Mouse (Mus musculus): ENCODE data around the gene Jam2. TPM values are rescaled to one million over a fixed set of nuclear protein-coding genes. Genes with fewer than 3 reads are reported as not detected.

Gene Jam2
- polyA plus RNA-seq (2014; fragmentation: Illumina TruSeq; extraction: RNeasy Lipid Tissue Mini Kit (QIAGEN cat#74804); ENCODE audit: low read depth, low replicate concordance): 10.0 TPM

GRCm38 (mm10) chr16:84774003-84774703, at the start of gene Jam2:
TSS of gene Jam2 (plus strand) at chr16:84774123.

GRCm38 (mm10) chr16:84735166-84736105, 38.5 kb upstream of the Jam2 start, which contains the start of gene Mrpl39:
TSS of gene Mrpl39 (minus strand) at chr16:84735742.

GRCm38 (mm10) chr16:84834745-84835440, 61.0 kb downstream of the Jam2 start, which contains the start of gene Gabpa:
TSS of gene Gabpa (plus strand) at chr16:84834925.

GRCm38 (mm10) chr16:84835441-84835822, 61.5 kb downstream of the Jam2 start, which contains the start of gene Atp5j:
TSS of gene Atp5j (minus strand) at chr16:84835625.

Other genes with a start within 250 kb of the Jam2 start
- 34.6 TPM for gene Mrpl39, start 38.4 kb upstream of the Jam2 start, polyA plus RNA-seq (2014; fragmentation: Illumina TruSeq; extraction: RNeasy Lipid Tissue Mini Kit (QIAGEN cat#74804); ENCODE audit: low read depth, low replicate concordance)
- gene Gabpa, start 60.8 kb downstream of the Jam2 start, polyA plus RNA-seq (2014; fragmentation: Illumina TruSeq; extraction: RNeasy Lipid Tissue Mini Kit (QIAGEN cat#74804); ENCODE audit: low read depth, low replicate concordance): 45.0 TPM
- gene Atp5j, start 61.5 kb downstream of the Jam2 start, polyA plus RNA-seq (2014; fragmentation: Illumina TruSeq; extraction: RNeasy Lipid Tissue Mini Kit (QIAGEN cat#74804); ENCODE audit: low read depth, low replicate concordance): 1,436 TPM